41 mouse cellular contexts compared by ENCODE assay signal in genomic region chr2:69222815-69223214, GRCm38 (mm10). TPM values are rescaled to one million over a fixed set of nuclear protein-coding genes. Genes with fewer than 3 reads are reported as not detected.
"Had no signal": no experiment of that assay in that cellular context is flagged by ENCODE, and none has a peak within 500 bp of the region (broad histone marks: within the 10 kb centered on the region; RNA-seq: fewer than 3 reads in every experiment).

No protein-coding gene starts in this region.

- H3K4me1 ChIP-seq: heart, embryonic 15.5 days; intestine, embryonic 15.5 days; kidney, embryonic 15.5 days; limb, embryonic 13.5 days; limb, embryonic 15.5 days; liver, embryonic 12.5 days had no signal

- H3K27ac ChIP-seq: heart, embryonic 15.5 days; hindbrain, embryonic 13.5 days; intestine, embryonic 15.5 days; kidney, embryonic 15.5 days; kidney, postnatal 0 days; limb, embryonic 13.5 days; limb, embryonic 15.5 days; liver, embryonic 12.5 days; liver, embryonic 14.5 days had no signal

- H3K9ac ChIP-seq: heart, embryonic 13.5 days; heart, embryonic 15.5 days; hindbrain, embryonic 13.5 days; intestine, embryonic 15.5 days; kidney, embryonic 15.5 days; limb, embryonic 13.5 days; limb, embryonic 15.5 days; liver, embryonic 12.5 days; liver, embryonic 14.5 days had no signal

- H3K4me2 ChIP-seq: heart, embryonic 11.5 days; heart, embryonic 13.5 days; heart, embryonic 15.5 days; hindbrain, embryonic 13.5 days; intestine, embryonic 15.5 days; kidney, embryonic 15.5 days; limb, embryonic 13.5 days; limb, embryonic 15.5 days; liver, embryonic 12.5 days had no signal

- H3K36me3 ChIP-seq: heart, embryonic 13.5 days; heart, embryonic 15.5 days; hindbrain, embryonic 13.5 days; intestine, embryonic 15.5 days; kidney, embryonic 15.5 days; limb, embryonic 13.5 days; limb, embryonic 15.5 days; liver, embryonic 12.5 days had no signal

- H3K9me3 ChIP-seq: heart, embryonic 13.5 days; heart, embryonic 15.5 days; hindbrain, embryonic 13.5 days; intestine, embryonic 15.5 days; kidney, embryonic 15.5 days; limb, embryonic 13.5 days; limb, embryonic 15.5 days; liver, embryonic 12.5 days had no signal

- H3K27me3 ChIP-seq: heart, embryonic 13.5 days; heart, embryonic 15.5 days; hindbrain, embryonic 13.5 days; intestine, embryonic 15.5 days; kidney, embryonic 15.5 days; limb, embryonic 13.5 days; limb, embryonic 15.5 days; liver, embryonic 12.5 days had no signal

- DNase-seq: gastrocnemius, postnatal 14 days; gastrocnemius, postnatal 36 days; heart, adult 11 months; heart, adult 2 months; heart, postnatal 4 days; kidney, adult 18-20 months; kidney, adult 8-10 months; kidney, postnatal 14 days; kidney, postnatal 36 days; layer of hippocampus, adult 9-11 months; layer of hippocampus, postnatal 36 days; left cerebral cortex, postnatal 4 days had no signal

- ATAC-seq: hindbrain, embryonic 16.5 days; inflammation-experienced regulatory T-cells, adult 6 months; intestine, embryonic 15.5 days; intestine, postnatal 0 days; liver, embryonic 12.5 days had no signal

- H3K4me3 ChIP-seq: heart, adult 2 months; heart, embryonic 13.5 days; heart, embryonic 15.5 days; hindbrain, embryonic 13.5 days; intestine, embryonic 15.5 days; kidney, embryonic 15.5 days; limb, embryonic 13.5 days; limb, embryonic 15.5 days; liver, embryonic 12.5 days had no signal

RNA-seq across cellular contexts. Expression of gene G6pc2, which starts 11.9 kb away (rescaled TPM):
- total RNA-seq: gastrocnemius, adult 18-20 months; gastrocnemius, adult 8-10 months; gastrocnemius, postnatal 14 days; gastrocnemius, postnatal 36 days; heart, adult 2 months; heart, postnatal 25 days; heart, postnatal 4 days; layer of hippocampus, adult 18-20 months; layer of hippocampus, adult 8-10 months; layer of hippocampus, postnatal 14 days; layer of hippocampus, postnatal 36 days; left cerebral cortex, adult 18-20 months; left cerebral cortex, adult 8-10 months; left cerebral cortex, postnatal 10 days; left cerebral cortex, postnatal 25 days; left cerebral cortex, postnatal 4 days; liver, adult 2 months had no signal
- polyA plus RNA-seq: gonadal fat pad, adult 2 months; heart, adult 2 months; heart, embryonic 13.5 days; heart, embryonic 15.5 days; heart, postnatal 0 days; inflammation-experienced regulatory T-cells, adult 6 months; intestine, postnatal 0 days; large intestine, adult 2 months; limb, embryonic 13.5 days; limb, embryonic 15.5 days; liver, adult 2 months; liver, embryonic 12.5 days; liver, embryonic 14.5 days; liver, embryonic 16.5 days had no signal
